Mouse (Mus musculus) heart, adult 11 months (tissue): ENCODE measurements around the gene Wtip.
"Not testable (repeated sequence)": the region's sequence is repeated elsewhere in the genome, so short reads cannot be mapped to it uniquely, and the experiment has no call there.

Experiments
- DNase-seq: peaks from one replicate; pipeline ENCODE4 v3.0.0; 2022

Wtip gene

DNA sequence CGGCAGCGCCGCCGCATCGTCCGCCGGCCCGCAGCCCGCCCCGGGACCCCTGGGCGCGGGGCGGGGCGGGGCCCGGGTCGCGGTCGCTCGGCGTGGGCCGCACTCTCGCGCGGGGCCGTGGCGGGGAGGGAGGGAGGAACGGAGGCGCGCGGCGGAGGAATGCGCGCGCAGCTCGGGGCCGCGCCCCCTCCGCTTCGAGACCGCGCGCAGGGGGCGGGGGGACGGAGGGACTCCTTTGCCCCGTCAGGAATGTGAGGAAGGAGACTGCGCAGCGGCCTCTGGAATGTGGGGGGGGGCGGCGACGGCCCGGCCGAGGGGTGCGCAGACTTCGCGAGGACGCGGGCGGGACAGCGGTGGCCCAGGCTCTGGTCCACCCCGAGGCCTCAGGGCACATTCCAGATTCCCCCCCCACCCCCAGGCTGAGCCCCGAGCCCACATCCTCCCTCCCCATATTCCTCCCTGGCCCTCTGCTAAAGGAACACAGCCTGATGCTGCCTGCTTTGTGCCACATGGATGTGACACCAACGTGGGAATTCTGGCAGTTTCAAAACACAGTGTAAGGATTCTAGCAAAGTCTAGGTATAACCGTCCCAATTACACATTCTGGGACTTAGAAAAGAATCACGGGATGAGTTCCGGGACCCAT is at the start of gene Wtip:
Wtip (minus strand) TSS at position 152 of the 646 bp plus-strand sequence.
- DNase-seq = peak; percentile 99

DNA sequence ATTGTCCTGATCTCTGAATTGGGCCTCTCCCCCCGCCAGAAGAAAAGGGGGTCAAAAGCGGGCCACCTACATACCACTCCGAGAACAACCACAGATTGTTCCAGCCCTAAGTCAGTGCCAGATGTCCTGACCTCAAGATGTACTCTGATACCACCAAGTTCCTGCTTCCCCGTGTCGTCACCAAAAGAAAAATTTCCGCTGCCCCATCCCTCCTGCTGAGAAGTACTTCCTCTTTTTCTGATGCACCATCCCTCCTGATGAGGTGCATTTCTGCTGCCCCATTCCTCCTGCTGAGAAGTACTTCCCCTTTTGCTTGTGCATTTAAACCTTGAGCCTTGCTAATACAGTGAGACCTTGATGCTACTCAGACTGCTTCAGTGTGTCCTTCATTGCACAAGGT is 43.2 kb upstream of the Wtip start:
- DNase-seq = not testable (repeated sequence)

DNA sequence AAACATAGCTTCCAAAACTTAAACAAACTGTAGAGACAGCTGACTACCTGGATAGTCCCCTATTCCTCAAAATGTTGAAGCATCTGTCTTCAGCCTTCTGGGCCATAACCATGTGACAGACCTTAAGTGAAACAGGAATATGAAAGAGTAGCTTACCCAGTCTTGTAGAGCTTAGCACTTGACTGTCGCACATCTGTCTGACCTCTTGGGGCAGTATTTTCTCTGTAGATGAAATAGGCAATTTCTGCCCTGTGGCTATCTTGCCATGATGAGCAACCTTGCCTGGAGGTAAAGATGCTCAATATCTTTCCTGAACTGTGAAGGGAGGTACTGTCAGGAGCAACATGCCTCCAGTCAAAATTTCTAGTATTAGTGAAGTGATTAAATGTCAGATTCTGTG is 39.2 kb upstream of the Wtip start:
- DNase-seq = no peak

DNA sequence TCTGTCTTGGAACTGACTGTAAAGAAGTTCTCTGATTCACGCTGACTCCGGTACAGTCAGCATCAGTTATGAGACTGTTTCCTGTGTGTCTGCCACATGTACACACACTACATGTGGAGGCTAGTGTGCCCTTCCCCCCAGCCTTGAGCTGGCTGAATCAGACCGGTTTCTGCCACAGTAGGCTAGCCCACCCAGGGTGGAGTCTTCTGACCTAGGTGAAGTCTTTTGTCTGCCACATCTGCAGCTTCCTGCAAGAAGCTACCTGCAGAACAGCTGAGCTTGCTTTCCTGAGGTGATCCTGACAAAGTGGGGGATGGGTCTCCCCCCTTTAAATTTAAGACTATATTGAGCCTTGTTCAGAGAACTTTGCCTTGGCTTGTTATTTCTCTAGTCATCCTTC is 36.4 kb upstream of the Wtip start, which contains the start of gene Uba2:
Uba2 (minus strand) TSS at position 146 of the 400 bp plus-strand sequence.
- DNase-seq = no peak

DNA sequence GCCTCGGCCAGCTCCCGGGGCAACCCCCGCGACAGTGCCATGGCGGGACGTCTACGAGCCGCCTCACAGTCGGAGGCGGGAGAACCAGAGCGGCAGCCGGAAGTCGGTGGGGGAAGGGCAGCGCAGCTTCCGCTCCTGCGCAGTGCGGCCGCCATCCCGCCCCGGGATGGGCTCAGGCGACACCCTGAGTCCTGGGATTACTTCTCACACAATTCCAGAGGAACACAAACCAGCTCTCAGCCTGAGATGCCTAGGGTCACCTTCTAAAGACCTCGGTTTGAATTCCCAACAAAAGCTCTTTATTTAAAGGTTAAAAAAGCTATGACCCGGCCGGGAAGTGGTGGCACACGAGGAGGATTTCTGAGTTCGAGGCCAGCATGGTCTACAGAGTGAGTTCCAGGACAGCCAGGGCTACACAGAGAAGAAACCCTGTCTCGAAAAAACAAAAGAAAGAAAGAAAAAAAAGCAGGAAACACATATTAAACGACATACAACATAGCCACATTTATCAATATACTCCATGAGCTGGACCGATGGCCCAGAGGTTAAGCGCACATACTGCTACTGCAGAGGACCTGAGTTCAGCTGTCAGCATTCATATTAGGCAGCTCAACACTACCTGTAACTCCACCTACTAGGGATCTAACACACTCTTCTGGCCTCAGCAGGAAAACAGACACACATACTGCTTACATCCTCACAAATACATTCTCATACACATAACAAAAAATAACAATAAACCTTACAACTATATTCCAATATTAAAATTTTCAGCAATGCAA is 35.6 kb upstream of the Wtip start:
- peak; percentile 99 for DNase-seq

DNA sequence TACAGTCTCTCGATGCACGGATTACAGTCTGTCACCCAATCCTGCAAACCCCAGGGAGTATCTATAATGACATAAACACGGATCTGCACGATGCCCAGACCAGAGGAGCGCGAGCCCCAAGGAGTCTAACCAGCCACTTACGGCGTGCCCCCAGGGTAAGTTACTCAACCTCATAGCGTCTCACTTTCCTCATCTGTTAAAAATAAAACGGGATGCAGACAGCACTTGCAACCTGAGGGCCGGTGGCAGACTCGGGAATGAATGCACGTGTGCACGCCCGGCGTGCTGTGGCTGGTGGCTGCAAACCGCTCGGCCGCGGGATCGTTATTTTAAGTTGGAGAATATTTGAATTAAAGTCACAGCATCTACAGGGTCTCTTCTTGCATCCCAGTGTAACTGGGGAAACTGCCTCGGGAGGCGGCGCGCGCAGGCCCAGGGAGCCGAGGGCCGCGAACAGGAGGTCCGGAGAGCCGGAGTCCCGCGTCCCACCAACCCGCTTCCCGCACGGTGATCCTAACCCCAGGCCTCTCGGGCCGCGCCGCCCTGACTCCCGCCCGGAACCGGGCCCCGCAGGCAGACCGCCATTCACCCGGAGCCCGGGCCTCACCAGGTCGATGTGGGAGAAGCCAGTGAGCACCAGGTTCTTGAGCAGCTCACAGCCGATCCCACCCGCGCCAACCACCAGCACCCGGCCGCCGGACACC is 34.9 kb upstream of the Wtip start:
- no peak for DNase-seq

DNA sequence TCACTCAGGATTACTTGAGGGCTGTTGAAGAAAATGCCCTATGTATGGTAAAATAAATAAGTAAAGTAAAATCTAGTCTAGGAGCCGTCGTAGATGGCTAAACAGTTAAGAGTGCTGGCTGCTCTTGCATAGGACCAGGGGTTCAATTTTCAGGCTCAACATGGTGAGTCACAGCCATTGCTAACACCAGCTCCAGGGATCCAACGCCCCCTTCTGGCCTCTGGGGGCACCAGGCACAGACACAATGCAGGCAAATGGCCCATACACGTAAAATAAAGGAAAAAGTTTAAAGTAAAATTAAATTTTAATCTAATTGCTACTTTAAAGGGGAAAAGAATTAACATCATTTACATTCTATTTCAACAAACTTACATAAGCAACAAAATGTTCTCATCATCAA is 33.8 kb upstream of the Wtip start:
- DNase-seq = no peak

DNA sequence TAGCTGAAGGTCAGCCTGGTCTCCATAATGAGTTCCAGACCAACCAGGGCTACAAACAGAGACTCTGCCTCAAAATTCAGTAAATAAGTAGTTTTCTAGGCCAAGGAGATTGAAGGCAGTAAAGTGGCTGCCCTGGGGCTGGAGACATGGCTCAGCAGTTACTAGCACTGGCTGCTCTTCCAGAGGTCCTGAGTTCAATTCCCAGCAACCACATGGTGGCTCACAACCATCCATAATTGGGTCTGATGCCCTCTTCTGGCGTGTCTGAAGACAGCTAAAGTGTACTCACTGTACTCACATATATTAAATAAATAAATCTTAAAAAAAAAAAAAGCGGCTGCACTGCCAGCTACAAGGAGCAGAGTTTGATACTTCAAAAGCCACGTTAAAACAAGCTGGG is 32.9 kb upstream of the Wtip start:
- DNase-seq = no peak

DNA sequence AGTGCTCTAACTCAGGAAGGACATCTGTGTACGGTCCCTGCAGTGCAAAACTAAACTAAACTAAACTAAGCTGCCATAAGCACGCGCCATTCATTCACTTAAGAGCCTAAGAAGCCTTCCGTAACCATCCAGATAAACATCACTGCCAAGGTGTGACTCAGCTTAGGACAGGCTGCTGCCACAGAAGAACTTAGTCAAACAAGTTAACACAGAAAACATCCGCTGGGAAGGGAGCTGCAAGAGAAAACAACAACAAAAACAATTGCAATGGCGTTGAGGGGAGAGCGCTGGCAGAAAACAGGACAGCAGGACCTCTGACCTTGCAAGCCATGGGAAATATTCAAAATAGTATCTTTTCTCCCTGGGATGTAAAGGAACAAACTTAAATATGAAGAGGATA is 31.6 kb upstream of the Wtip start:
- DNase-seq = no peak

DNA sequence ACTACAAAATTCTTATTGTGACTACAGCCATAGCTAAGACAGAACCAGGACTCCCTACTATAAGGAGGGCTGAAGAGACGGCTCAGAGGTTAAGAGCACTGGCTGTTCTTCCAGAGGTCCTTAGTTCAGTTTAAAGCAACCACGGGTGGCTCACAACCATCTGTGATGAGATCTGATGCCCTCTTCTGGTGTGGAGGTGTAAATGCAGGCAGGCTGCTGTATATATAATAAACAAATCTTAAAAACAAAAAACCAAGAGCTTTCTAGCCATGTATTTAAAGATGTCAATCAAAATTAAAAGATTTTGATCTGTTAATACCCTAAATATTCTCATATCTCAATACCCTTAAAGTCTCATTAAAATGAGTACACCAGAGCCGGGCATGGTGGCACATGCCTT is 26.1 kb upstream of the Wtip start:
- no peak for DNase-seq

DNA sequence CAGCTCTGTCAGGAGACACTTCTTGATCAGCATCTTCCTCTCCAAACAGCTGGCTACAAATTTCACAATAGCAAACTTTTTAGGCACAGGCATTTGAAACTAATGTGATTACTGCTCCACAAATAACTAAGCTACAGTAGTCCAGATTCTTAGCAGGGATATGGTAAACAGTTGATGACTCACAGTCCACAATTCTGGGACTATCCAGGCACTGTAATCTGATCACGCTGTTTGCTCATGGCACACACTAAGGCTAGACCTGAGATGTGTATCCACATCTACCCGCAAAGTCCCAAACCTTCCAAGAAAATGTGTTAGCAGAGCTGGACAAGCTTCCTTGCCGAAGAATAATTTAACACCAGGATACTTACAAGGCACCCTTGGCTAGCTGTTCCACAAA is 24.9 kb upstream of the Wtip start:
- no peak for DNase-seq

DNA sequence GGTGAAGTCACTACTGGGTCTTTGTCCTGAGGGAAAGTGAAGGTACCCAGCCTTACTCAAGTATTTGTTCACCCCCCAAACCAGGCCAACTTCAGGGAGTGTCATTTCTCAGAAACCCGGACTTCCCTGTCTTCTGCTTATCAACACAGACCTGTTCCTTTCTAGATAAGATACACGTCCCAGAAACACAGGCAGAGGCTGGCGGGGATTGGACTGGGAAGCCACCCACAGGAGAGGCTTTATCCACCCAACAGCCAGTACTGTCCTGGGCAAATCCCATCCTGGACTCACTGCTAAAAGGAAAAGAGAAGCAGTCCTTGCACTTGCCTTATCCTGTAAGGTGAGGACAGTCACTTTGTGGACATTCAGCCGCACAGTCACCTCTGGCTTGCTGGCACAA is 14.1 kb upstream of the Wtip start:
- DNase-seq = no peak

DNA sequence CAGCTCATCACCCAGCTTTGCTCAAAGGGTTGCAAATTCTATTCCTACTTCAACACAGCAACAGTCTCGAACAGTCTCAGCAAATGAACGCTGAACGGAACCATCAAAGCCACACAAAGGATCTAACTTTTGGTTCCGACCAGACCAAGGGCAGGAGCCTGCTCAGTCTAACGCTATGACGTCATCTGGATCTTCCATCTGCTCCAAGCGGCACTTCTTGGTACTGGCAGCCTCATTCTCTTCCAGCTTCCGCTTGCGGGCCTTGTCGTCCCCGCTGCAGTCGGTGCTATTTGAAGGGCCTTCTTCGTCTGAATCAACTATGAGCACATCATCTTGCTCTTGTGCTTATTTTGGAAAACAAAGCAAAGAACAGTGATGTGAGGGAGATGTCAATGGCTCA is 8.1 kb upstream of the Wtip start:
- no peak for DNase-seq

DNA sequence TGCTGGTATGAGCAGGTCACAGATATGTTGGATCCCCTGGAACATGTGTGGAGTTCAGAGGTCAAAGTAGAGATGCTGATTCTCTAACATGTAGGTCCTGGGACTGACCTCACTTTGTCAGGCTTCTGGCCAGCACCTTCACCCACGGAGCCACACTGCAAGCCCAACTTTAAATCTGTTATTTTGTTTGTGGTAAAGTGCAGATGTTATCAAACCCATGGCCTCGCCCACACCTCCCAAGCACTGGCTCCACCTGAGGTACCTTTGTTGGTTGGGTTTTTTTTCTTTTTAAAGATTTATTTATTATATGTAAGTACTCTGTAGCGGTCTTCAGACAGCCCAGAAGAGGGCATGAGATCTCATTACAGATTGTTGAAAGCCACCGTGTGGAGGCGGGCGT is 6.4 kb upstream of the Wtip start:
- no peak for DNase-seq

DNA sequence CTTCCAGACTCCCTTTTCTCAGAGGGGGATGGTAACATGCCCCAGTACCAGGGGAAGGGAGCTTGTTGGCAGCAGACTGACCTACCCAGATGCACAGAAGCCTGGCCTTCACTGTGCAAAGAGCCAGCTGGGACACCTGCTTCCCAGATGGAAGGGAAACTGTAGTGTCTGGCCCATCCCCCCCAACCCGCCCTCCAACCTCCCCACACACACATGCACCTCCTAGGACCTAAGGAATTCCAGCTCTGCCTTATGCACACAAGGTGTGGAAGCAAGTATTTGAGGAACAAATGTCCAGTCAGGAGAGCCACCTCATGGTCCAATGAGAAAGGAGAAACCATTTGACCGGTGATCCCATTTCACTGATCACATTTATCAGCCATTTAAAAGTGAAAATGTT is 1.3 kb upstream of the Wtip start:
- no peak for DNase-seq

DNA sequence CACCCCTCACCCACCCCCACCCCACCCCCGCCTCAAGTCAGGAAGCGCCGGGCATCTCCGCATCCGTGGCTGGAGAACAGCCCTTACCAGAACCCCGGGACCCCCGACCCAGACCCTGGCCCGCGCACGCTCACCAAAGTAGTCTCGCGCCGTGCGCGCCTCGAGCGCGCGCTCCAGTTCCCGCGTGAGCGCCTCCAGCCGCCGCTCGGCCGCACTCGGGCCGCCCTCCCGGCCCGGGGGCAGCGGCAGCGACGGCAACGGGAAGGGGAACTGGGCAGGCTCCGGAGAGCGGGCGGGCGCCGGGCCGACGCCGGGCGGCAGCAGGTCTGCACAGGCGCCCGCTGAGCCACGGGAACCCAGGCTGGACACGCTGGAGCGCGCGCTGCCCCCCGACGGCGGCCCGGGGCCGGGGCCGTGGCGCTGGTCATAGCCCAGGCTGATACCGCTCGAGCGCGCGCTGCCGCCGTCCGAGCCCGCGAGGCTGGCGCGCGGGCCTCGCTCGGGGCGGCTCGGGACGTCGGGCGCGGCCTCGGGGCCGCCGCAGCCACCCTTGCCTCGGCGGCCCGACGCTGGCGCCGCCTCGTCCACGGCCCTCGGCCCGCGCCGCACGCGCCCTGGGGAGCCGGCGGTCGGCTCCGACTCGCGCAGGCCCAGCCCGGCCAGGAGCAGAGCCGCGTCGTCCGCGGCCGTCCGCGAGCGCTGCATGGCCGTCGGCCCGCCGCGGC is 551 bp downstream of the Wtip start:
- DNase-seq = peak; percentile 95

DNA sequence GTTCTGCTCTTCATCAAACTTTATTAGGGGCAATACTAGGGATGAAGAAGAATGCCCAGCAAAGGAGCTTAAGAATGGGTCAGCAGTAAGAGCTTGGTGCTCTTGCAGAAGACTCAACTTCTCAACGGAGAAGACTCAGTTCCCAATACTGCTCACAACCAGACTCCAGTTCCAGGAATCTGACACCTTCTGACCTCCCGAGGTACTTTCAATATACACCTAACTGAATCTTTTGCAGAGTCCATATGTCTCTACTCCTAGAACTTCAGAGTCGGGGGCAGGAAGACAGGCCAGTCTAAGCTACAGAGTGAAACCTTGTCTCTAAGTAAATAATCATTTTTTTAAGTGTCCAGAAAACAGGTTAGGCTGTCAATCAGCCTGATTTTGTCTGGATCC is 1.1 kb downstream of the Wtip start:
- no peak for DNase-seq

DNA sequence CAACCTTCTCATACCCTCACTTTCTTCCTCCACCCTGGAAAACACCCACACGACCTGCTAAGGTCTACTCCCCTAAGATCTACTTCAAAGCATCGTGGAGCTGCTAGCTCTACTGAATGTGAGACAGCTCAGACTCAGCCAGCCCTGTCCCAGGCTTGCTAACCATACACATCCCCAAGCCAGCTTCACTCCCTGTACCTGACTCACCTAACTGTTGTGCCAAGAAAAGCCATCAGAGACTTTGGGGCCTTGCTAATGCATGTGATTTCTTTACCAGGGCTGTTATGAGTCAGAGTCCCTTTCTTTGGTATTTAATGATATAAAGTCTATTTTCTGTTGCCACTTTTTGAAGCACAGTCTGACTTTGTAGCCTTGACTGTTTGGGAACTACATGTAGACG is 1.9 kb downstream of the Wtip start:
- no peak for DNase-seq

DNA sequence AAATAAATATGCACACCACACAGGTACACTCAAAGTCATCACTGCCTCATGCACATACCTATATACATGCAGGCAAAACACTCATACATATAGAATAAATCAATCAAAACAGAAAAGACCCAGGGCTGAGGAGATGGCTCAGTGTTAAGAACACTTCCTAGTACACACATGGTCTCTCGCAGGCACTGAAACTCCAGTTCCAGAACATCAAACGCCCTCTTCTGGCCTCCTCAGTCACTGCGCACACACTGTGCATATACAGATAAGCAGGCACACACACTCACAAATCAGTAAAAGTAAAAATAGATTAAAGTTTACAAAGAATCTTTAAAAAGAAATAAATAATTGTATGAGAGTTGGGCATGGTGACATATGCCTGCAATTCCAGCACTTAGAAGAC is 6.8 kb downstream of the Wtip start:
- DNase-seq = no peak

DNA sequence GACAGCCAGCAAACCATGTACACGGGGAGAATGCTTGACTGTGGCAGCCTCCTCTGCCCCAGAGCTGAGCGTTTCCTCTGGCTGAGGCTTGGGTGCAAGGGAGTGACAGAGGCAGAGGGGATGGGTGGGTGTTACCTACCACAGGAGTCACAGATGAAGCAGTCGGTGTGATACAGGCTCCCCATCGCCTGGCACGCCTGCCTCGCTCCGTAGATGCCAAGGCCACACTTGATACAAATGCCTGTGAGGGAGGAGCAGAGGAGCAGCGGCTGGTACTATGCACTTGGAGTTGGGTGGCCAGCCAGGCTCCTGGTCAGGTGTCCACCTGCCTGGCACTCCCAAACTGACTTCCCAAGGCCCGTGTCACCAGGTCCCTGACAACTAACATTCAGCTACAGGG is 7.7 kb downstream of the Wtip start:
- DNase-seq = no peak

DNA sequence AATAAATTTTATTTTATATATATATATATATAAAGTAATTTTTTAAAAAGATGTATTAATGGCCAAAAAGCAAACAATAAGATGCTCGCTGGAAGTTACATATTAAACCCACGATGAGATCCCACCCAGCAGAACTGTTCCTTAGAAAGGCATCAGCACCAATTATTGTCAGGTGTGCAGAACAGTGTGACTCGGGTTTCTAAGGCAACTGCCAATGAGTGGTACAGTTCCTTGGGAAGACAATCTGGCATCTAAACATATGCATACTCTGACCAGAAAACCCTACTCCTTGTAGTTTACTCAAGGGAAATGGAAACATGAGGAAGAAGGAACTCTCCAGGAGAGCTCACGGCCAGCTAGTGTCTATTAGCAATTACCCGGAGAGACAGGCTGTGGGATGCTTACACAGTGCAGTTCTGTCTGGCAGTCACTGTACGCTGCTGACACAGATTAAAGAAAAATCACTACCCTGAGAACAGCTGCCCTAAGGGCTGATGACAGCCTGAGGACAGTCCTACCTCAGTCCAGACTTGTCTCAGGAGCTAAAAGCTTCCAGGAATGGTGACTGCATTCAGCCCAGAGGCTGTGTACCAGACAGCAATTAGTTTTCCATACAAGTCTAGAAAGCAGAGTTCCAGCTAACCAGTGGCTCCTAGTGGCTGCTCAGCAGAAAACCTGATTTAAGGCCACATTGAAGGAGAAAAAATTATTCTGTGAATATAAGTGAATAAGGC is 9.9 kb downstream of the Wtip start:
- DNase-seq = no peak

DNA sequence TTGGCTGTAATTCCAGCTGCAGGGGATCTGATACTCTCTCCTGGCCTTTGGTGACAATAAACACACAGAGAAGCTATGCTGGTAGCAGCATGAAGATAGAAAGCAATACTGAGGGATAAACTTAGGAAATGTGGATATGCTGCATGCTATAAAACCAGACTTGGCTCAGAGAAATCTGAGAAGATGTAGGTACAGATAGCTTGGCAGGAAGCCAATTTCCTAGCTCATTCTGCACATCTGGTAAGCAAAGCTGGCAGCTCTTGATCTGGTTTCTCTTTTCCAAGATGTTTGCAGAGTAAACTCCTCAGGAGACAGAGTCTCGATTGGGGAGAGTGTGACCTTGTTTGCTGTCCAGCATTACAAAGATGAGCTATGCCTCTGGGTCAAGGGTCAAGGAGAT is 12.4 kb downstream of the Wtip start:
- not testable (repeated sequence) for DNase-seq

DNA sequence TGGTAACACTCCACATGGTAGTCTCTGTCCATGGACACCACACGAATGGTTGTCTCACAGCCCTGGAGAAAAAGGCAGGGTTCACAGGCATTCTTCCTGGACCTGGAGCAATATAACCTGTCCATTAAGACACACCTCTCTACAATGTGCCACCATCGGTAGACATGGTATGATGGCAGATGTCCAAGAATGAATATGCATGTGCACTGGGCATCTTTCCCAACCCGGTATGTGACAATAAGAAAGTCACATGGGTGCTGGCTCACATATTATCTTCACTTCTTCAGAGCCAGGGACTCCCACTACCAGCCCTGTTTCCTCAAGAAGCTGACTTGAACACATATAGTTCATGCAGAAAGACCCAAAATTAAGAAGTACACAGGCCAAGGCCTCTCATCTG is 16.5 kb downstream of the Wtip start:
- no peak for DNase-seq
